Mouse (Mus musculus): ENCODE measurements around the gene Eif6. TPM values are rescaled to one million over a fixed set of nuclear protein-coding genes. Genes with fewer than 3 reads are reported as not detected.
A peak's percentile ranks its signal among the peaks of the same experiment; 100 is the strongest.

Eif6 gene
- total and polyA plus RNA-seq, 2 experiments from 2014 or later, result 96.9 to 102 TPM

- Histone ChIP-seq H3K27ac (ENCODE audit: low read depth) (no peak overlapping the region), H3K27me3 (ENCODE audit: control insufficient read depth, insufficient read depth, low read length) (peaks cover 56% of the 10 kb centered on the region), H3K4me2 (ENCODE audit: low read depth, low read length) (no peak overlapping the region), H3K4me1 (ENCODE audit: control insufficient read depth, insufficient read depth) (no peaks in the 10 kb centered on the region), H3K9ac (replicated peaks; ENCODE audit: low read depth, low read length) (no peak overlapping the region), H3K36me3 (replicated peaks; ENCODE audit: control insufficient read depth, insufficient read depth, low read length) (no peaks in the 10 kb centered on the region), H3K4me3 (ENCODE audit: low read depth, low read length) (no peak overlapping the region), H3K9me3 (replicated peaks; ENCODE audit: control insufficient read depth, low read length) (no peaks in the 10 kb centered on the region)
- TF ChIP-seq EP300 (IDR thresholded peaks at IDR 0.05; ENCODE audit: low read depth), result no peak
- no peak for TF ChIP-seq CTCF (IDR thresholded peaks at IDR 0.05; ENCODE audit: low read depth)
- DNase-seq (ENCODE audit: low spot score), result no peak
- WGBS, result 54% methylated on average over 10 of the region's 10 CpGs
- ATAC-seq (ENCODE audit: insufficient read depth, low read depth), result no peak
These were observed 49.7 kb downstream of the Eif6 start for GRCm38 (mm10) chr2:155776824-155777687.

DNA sequence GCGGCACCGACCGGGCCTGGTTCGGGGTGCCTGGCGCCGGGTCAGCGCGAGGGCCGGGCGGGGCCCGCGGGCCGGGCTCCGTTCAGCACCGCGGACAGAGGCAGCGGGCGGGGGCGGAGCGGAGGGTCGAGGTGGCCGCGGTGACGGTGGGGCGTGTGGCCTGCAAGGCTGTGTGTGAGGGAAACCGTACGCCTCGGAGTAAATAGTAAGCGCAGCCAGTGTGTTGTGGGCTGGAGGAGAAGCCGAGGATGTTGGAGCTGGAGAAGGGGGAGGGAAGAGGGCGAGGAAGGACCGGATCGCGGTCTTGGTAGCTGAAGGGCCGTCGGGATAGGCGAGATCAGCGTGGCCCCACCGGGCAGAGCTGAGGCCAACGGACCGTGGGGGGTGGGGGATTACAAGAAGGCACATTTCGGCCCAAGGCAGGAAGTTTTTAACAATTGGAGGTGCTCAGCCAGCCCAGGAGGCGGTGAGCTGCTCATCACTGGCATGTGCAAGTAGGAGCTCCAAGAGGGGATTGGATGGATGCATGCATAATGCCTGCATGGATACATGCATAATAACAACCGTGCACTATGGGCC lies 51.0 kb downstream of the Eif6 start:
- peak; percentile 42 for DNase-seq (ENCODE audit: low spot score)
- peaks cover 60% of the 10 kb centered on the region for H3K27me3 ChIP-seq (ENCODE audit: control insufficient read depth, insufficient read depth, low read length)
- peak; percentile 86 for ATAC-seq (ENCODE audit: insufficient read depth, low read depth)
- H3K4me1 ChIP-seq (ENCODE audit: control insufficient read depth, insufficient read depth), result no peaks in the 10 kb centered on the region
- peak overlapping the region; percentile 91 for H3K4me2 ChIP-seq (ENCODE audit: low read depth, low read length)
- H3K9me3 ChIP-seq (replicated peaks; ENCODE audit: control insufficient read depth, low read length), result no peaks in the 10 kb centered on the region
- 3% methylated on average over 42 of the region's 44 CpGs for WGBS
- no peak overlapping the region for H3K9ac ChIP-seq (replicated peaks; ENCODE audit: low read depth, low read length)
- peak overlapping the region; percentile 44 for H3K4me3 ChIP-seq (ENCODE audit: low read depth, low read length)
- no peak overlapping the region for H3K27ac ChIP-seq (ENCODE audit: low read depth)
- TF ChIP-seq CTCF (IDR thresholded peaks at IDR 0.05; ENCODE audit: low read depth) (no peak), EP300 (IDR thresholded peaks at IDR 0.05; ENCODE audit: low read depth) (no peak)
- H3K36me3 ChIP-seq (replicated peaks; ENCODE audit: control insufficient read depth, insufficient read depth, low read length), result no peaks in the 10 kb centered on the region

GRCm38 (mm10) chr2:155774927-155775684 lies 51.6 kb downstream of the Eif6 start, which contains the start of gene Mmp24:
Mmp24 (plus strand) TSS chr2:155775342.
- Histone ChIP-seq H3K9ac (replicated peaks; ENCODE audit: low read depth, low read length) (no peak within 1 kb of the TSS), H3K4me2 (ENCODE audit: low read depth, low read length) (peak within 1 kb of the TSS; percentile 91), H3K27me3 (ENCODE audit: control insufficient read depth, insufficient read depth, low read length) (peaks cover 60% of the 10 kb centered on the region), H3K4me1 (ENCODE audit: control insufficient read depth, insufficient read depth) (no peaks in the 10 kb centered on the region), H3K9me3 (replicated peaks; ENCODE audit: control insufficient read depth, low read length) (no peaks in the 10 kb centered on the region), H3K4me3 (ENCODE audit: low read depth, low read length) (peak within 1 kb of the TSS; percentile 44), H3K36me3 (replicated peaks; ENCODE audit: control insufficient read depth, insufficient read depth, low read length) (no peaks in the 10 kb centered on the region), H3K27ac (ENCODE audit: low read depth) (no peak within 1 kb of the TSS)
- TF ChIP-seq EP300 (IDR thresholded peaks at IDR 0.05; ENCODE audit: low read depth) (no peak), CTCF (IDR thresholded peaks at IDR 0.05; ENCODE audit: low read depth) (no peak)
- WGBS, result 3% methylated on average over 39 of the region's 100 CpGs
- ATAC-seq (ENCODE audit: insufficient read depth, low read depth) (peak; percentile 44; the same call in 1 of the 2 replicates), DNase-seq (ENCODE audit: low spot score) (no peak)

DNA sequence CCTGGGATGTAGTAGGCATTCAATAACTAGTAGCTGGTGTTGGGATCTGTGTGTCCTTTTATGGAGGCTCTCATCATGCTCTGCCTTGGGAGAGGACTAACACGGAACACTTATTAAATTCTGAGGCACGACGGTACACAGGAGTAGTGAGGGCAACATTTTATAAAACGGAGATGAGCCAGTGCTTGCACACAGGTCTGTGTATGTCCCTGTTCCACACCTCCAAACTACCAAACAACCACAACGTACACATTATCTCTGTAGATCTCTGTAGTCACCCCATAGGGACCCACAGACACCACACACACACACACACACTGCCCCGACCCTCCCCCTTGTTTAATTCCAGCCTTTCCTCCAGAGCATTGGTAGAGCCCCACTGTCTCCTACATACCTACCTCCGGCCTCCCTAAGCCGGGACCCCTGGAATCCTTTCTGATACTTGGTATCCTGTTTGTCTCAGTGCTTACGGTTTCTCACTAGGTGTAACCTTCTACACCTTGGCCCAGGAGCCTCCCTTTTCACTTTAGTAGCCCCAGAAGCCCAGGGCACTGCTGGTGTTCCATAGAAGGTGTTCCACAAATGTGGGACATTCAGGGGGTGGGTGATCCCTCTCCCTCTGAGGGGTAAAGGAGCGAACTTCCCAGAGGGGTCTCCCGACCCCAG lies 52.3 kb downstream of the Eif6 start:
- Histone ChIP-seq H3K4me2 (ENCODE audit: low read depth, low read length) (no peak overlapping the region), H3K4me1 (ENCODE audit: control insufficient read depth, insufficient read depth) (no peaks in the 10 kb centered on the region), H3K4me3 (ENCODE audit: low read depth, low read length) (0 out of 2 replicates have a peak overlapping the region, but pooled peaks have one; percentile 37), H3K27ac (ENCODE audit: low read depth) (no peak overlapping the region), H3K36me3 (replicated peaks; ENCODE audit: control insufficient read depth, insufficient read depth, low read length) (no peaks in the 10 kb centered on the region), H3K27me3 (ENCODE audit: control insufficient read depth, insufficient read depth, low read length) (peaks cover 60% of the 10 kb centered on the region), H3K9ac (replicated peaks; ENCODE audit: low read depth, low read length) (no peak overlapping the region), H3K9me3 (replicated peaks; ENCODE audit: control insufficient read depth, low read length) (no peaks in the 10 kb centered on the region)
- ATAC-seq (ENCODE audit: insufficient read depth, low read depth) (no peak), DNase-seq (ENCODE audit: low spot score) (no peak)
- no peak for TF ChIP-seq CTCF (IDR thresholded peaks at IDR 0.05; ENCODE audit: low read depth)
- 49% methylated on average over 11 of the region's 11 CpGs for WGBS

GRCm38 (mm10) chr2:155773664-155774063 lies 53.1 kb downstream of the Eif6 start:
- ATAC-seq (ENCODE audit: insufficient read depth, low read depth) (no peak), DNase-seq (ENCODE audit: low spot score) (no peak)
- Histone ChIP-seq H3K4me3 (ENCODE audit: low read depth, low read length) (no peak overlapping the region), H3K36me3 (replicated peaks; ENCODE audit: control insufficient read depth, insufficient read depth, low read length) (no peaks in the 10 kb centered on the region), H3K9ac (replicated peaks; ENCODE audit: low read depth, low read length) (no peak overlapping the region), H3K4me1 (ENCODE audit: control insufficient read depth, insufficient read depth) (no peaks in the 10 kb centered on the region), H3K4me2 (ENCODE audit: low read depth, low read length) (no peak overlapping the region), H3K9me3 (replicated peaks; ENCODE audit: control insufficient read depth, low read length) (no peaks in the 10 kb centered on the region), H3K27me3 (ENCODE audit: control insufficient read depth, insufficient read depth, low read length) (peaks cover 62% of the 10 kb centered on the region), H3K27ac (ENCODE audit: low read depth) (no peak overlapping the region)
- TF ChIP-seq CTCF (IDR thresholded peaks at IDR 0.05; ENCODE audit: low read depth) (no peak), EP300 (IDR thresholded peaks at IDR 0.05; ENCODE audit: low read depth) (no peak)
- WGBS, result 46% methylated on average over 4 of the region's 4 CpGs

Other genes starting within 250 kb of the Eif6 start
- gene Gss, start 234.1 kb downstream of the Eif6 start, total RNA-seq (2014; rRNA removed; ENCODE audit: low replicate concordance), result 32.5 and 52.3 TPM in 2 replicates
- 24.8 and 25.9 TPM in 2 replicates for gene Gss, start 234.1 kb downstream of the Eif6 start, polyA plus RNA-seq (2015; fragmentation: Nextera tagmentation; extraction: Ambion mirVana)
- 17.2 and 48.4 TPM in 2 replicates for gene Myh7b, start 215.7 kb downstream of the Eif6 start, total RNA-seq (2014; rRNA removed; ENCODE audit: low replicate concordance)
- gene Myh7b, start 215.7 kb downstream of the Eif6 start, polyA plus RNA-seq (2015; fragmentation: Nextera tagmentation; extraction: Ambion mirVana), result 12.2 and 12.5 TPM in 2 replicates
- gene Trpc4ap, start 134.5 kb downstream of the Eif6 start, total RNA-seq (2014; rRNA removed; ENCODE audit: low replicate concordance), result 83.8 and 84.8 TPM in 2 replicates
- gene Trpc4ap, start 134.5 kb downstream of the Eif6 start, polyA plus RNA-seq (2015; fragmentation: Nextera tagmentation; extraction: Ambion mirVana), result 67.0 and 70.5 TPM in 2 replicates
- gene Edem2, start 97.5 kb downstream of the Eif6 start, total RNA-seq (2014; rRNA removed; ENCODE audit: low replicate concordance), result 9.7 and 18.4 TPM in 2 replicates
- gene Edem2, start 97.5 kb downstream of the Eif6 start, polyA plus RNA-seq (2015; fragmentation: Nextera tagmentation; extraction: Ambion mirVana), result 14.8 and 18.1 TPM in 2 replicates
- gene Gm17581, start 91.1 kb downstream of the Eif6 start, total RNA-seq (2014; rRNA removed; ENCODE audit: low replicate concordance), result not detected in 2 replicates
- not detected in 2 replicates for gene Gm17581, start 91.1 kb downstream of the Eif6 start, polyA plus RNA-seq (2015; fragmentation: Nextera tagmentation; extraction: Ambion mirVana)
- 3.4 and 9.3 TPM in 2 replicates for gene Procr, start 75.8 kb downstream of the Eif6 start, total RNA-seq (2014; rRNA removed; ENCODE audit: low replicate concordance)
- gene Procr, start 75.8 kb downstream of the Eif6 start, polyA plus RNA-seq (2015; fragmentation: Nextera tagmentation; extraction: Ambion mirVana), result 4.0 and 4.7 TPM in 2 replicates
- gene Mmp24, start 51.6 kb downstream of the Eif6 start, total RNA-seq (2014; rRNA removed; ENCODE audit: low replicate concordance), result 0.04 and 0.38 TPM in 2 replicates
- 0.03 and 0.04 TPM in 2 replicates for gene Mmp24, start 51.6 kb downstream of the Eif6 start, polyA plus RNA-seq (2015; fragmentation: Nextera tagmentation; extraction: Ambion mirVana)
- gene BC029722, start 7.5 kb downstream of the Eif6 start, total RNA-seq (2014; rRNA removed; ENCODE audit: low replicate concordance), result 14.1 and 14.7 TPM in 2 replicates
- 20.9 and 21.4 TPM in 2 replicates for gene BC029722, start 7.5 kb downstream of the Eif6 start, polyA plus RNA-seq (2015; fragmentation: Nextera tagmentation; extraction: Ambion mirVana)
- not detected in 2 replicates for gene Fam83c, start 7.9 kb upstream of the Eif6 start, total RNA-seq (2014; rRNA removed; ENCODE audit: low replicate concordance)
- gene Fam83c, start 7.9 kb upstream of the Eif6 start, polyA plus RNA-seq (2015; fragmentation: Nextera tagmentation; extraction: Ambion mirVana), result 0.04 TPM in 2 replicates
- 85.7 and 167 TPM in 2 replicates for gene Uqcc1, start 103.4 kb upstream of the Eif6 start, total RNA-seq (2014; rRNA removed; ENCODE audit: low replicate concordance)
- 149 and 167 TPM in 2 replicates for gene Uqcc1, start 103.4 kb upstream of the Eif6 start, polyA plus RNA-seq (2015; fragmentation: Nextera tagmentation; extraction: Ambion mirVana)
- gene Gm15557, start 113.8 kb upstream of the Eif6 start, total RNA-seq (2014; rRNA removed; ENCODE audit: low replicate concordance), result not detected in 2 replicates
- gene Gm15557, start 113.8 kb upstream of the Eif6 start, polyA plus RNA-seq (2015; fragmentation: Nextera tagmentation; extraction: Ambion mirVana), result not detected in 2 replicates
- gene Gdf5, start 118.4 kb upstream of the Eif6 start, total RNA-seq (2014; rRNA removed; ENCODE audit: low replicate concordance), result 0.84 TPM in 1 of 2 replicates, not detected in the other
- 0.10 and 0.22 TPM in 2 replicates for gene Gdf5, start 118.4 kb upstream of the Eif6 start, polyA plus RNA-seq (2015; fragmentation: Nextera tagmentation; extraction: Ambion mirVana)
- 3.7 and 9.8 TPM in 2 replicates for gene Cep250, start 129.5 kb upstream of the Eif6 start, total RNA-seq (2014; rRNA removed; ENCODE audit: low replicate concordance)
- 3.6 and 4.0 TPM in 2 replicates for gene Cep250, start 129.5 kb upstream of the Eif6 start, polyA plus RNA-seq (2015; fragmentation: Nextera tagmentation; extraction: Ambion mirVana)
- gene 6430550D23Rik, start 181.1 kb upstream of the Eif6 start, total RNA-seq (2014; rRNA removed; ENCODE audit: low replicate concordance), result 0.04 and 0.58 TPM in 2 replicates
- 0.10 and 0.65 TPM in 2 replicates for gene 6430550D23Rik, start 181.1 kb upstream of the Eif6 start, polyA plus RNA-seq (2015; fragmentation: Nextera tagmentation; extraction: Ambion mirVana)
- 73.9 and 94.5 TPM in 2 replicates for gene Ergic3, start 181.1 kb upstream of the Eif6 start, total RNA-seq (2014; rRNA removed; ENCODE audit: low replicate concordance)
- 99.5 and 100 TPM in 2 replicates for gene Ergic3, start 181.1 kb upstream of the Eif6 start, polyA plus RNA-seq (2015; fragmentation: Nextera tagmentation; extraction: Ambion mirVana)
- gene Fer1l4, start 226.0 kb upstream of the Eif6 start, total RNA-seq (2014; rRNA removed; ENCODE audit: low replicate concordance), result 0.61 TPM in 1 of 2 replicates, not detected in the other
- gene Fer1l4, start 226.0 kb upstream of the Eif6 start, polyA plus RNA-seq (2015; fragmentation: Nextera tagmentation; extraction: Ambion mirVana), result not detected in 2 replicates
- 0.08 and 2.1 TPM in 2 replicates for gene Spag4, start 238.2 kb upstream of the Eif6 start, total RNA-seq (2014; rRNA removed; ENCODE audit: low replicate concordance)
- gene Spag4, start 238.2 kb upstream of the Eif6 start, polyA plus RNA-seq (2015; fragmentation: Nextera tagmentation; extraction: Ambion mirVana), result 0.84 and 1.2 TPM in 2 replicates